Mouse (Mus musculus) limb, embryonic 14.5 days (tissue): ENCODE data around the gene Prdm16. TPM values are rescaled to one million over a fixed set of nuclear protein-coding genes. Genes with fewer than 3 reads are reported as not detected.

ENCODE experiments used
- ATAC-seq: fragments of 200-750 bp; cut with Nextera tagmentation; 2 replicates; pipeline ENCODE4 v1.8.0; 2017; ENCODE audit warnings: low read depth, moderate number of reproducible peaks, moderate TSS enrichment; ENCODE audit not compliant: low FRiP score
- DNase-seq: peaks from one replicate; pipeline ENCODE4 v3.0.0-alpha.2; 2015; ENCODE audit warnings: low spot score
- H3K27ac ChIP-seq: fragments of 300-500 bp; sonication (generic); replicated peaks from 2 replicates; pipeline ENCODE4 v1.5.1; 2014; ENCODE audit warnings: low read depth, mild to moderate bottlenecking, low read length, moderate library complexity, mixed read lengths
- H3K27me3 ChIP-seq: fragments of 300-500 bp; sonication (generic); 2 replicates; pipeline ENCODE4 v1.6.1; 2014; ENCODE audit warnings: low read length, mixed read lengths; ENCODE audit not compliant: control insufficient read depth, insufficient read depth
- H3K36me3 ChIP-seq: fragments of 300-500 bp; sonication (generic); 2 replicates; pipeline ENCODE4 v1.6.1; 2014; ENCODE audit warnings: mild to moderate bottlenecking, low read length, moderate library complexity, mixed read lengths; ENCODE audit not compliant: control insufficient read depth, insufficient read depth
- H3K4me1 ChIP-seq: fragments of 300-500 bp; sonication (generic); 2 replicates; pipeline ENCODE4 v1.6.1; 2014; ENCODE audit warnings: antibody characterized with exemption, low read length, mixed read lengths; ENCODE audit not compliant: control insufficient read depth, insufficient read depth
- H3K4me2 ChIP-seq: fragments of 300-500 bp; sonication (generic); replicated peaks from 2 replicates; pipeline ENCODE4 v1.6.1; 2014; ENCODE audit warnings: low read depth, mild to moderate bottlenecking, low read length, moderate library complexity; ENCODE audit not compliant: severe bottlenecking
- H3K4me3 ChIP-seq: fragments of 300-500 bp; sonication (generic); replicated peaks from 2 replicates; pipeline ENCODE4 v1.5.1; 2014; ENCODE audit warnings: low read length
- H3K9ac ChIP-seq: fragments of 300-500 bp; sonication (generic); 2 replicates; pipeline ENCODE4 v1.6.1; 2014; ENCODE audit warnings: mild to moderate bottlenecking, low read depth, low read length, moderate library complexity; ENCODE audit not compliant: severe bottlenecking
- H3K9me3 ChIP-seq: fragments of 300-500 bp; sonication (generic); 2 replicates; pipeline ENCODE4 v1.6.1; 2016; ENCODE audit warnings: low read length; ENCODE audit not compliant: control insufficient read depth
- POLR2A ChIP-seq: fragments of 200-500 bp; IDR thresholded peaks from 2 replicates; pipeline ENCODE4 v1.8.0; 2012; ENCODE audit warnings: inconsistent platforms, mild to moderate bottlenecking, moderate library complexity, borderline replicate concordance; ENCODE audit not compliant: insufficient read depth, insufficient read length; ENCODE audit errors: extremely low read depth
- WGBS: fragments of 180-500 bp; shearing (Covaris S2); extraction: QIAGEN DNeasy Blood & Tissue Kit; methylation state at CpG from one replicate; pipeline ENCODE4 v1.1.7; 2014; 5-methylcytosine and 5-hydroxymethylcytosine counted together
- polyA plus RNA-seq, 2 experiments: library from polyadenylated mRNA; depleted of rRNA in 1 of 2; stranded (reverse) in 1 of 2; unstranded in 1 of 2; fragments of >200 nt; fragmentation: Nextera tagmentation in 1 of 2; extraction: Ambion mirVana in 1 of 2; gene quantifications; 2 replicates each; pipeline versions ENCODE4 v1.2.1 to v1.2.3; 2012 to 2014

Gene Prdm16
- polyA plus RNA-seq, 2 experiments = 11.7 to 25.6 TPM

- no peak overlapping the region for H3K4me3 ChIP-seq
- WGBS = 54% methylated on average over 12 of the region's 12 CpGs
- ATAC-seq (no peak), DNase-seq (no peak)
- no peak overlapping the region for H3K27ac ChIP-seq
- no peaks in the 10 kb centered on the region for H3K27me3 ChIP-seq
- peaks cover 7% of the 10 kb centered on the region for H3K4me1 ChIP-seq
- H3K4me2 ChIP-seq = no peak overlapping the region
- no peaks in the 10 kb centered on the region for H3K9me3 ChIP-seq
- no peaks in the 10 kb centered on the region for H3K36me3 ChIP-seq
- H3K9ac ChIP-seq = no peak overlapping the region
- TF ChIP-seq POLR2A = no peak
Observed at GRCm38 (mm10) chr4:154662681-154663215, 26.1 kb upstream of the Prdm16 start.

DNA sequence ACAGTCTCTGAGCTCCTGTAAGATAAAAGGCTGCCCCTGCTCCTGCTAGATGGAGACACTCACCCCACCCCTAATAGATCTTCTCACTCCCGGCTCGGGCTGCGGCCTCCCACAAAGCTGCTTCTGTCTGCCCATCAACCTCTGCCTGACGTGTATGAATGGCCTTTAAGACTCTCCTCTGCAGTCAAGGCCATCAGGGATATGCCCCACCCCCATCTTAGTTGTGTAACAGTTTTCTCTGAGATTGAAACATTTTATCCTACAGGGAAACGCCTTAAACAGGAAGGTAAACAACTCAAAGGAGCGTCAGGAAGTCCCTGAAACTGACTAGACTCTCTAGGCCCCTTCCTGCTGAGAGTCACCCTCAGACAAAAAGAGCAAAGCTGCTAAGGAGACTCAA lies 24.6 kb upstream of the Prdm16 start:
- no peak overlapping the region for H3K27ac ChIP-seq
- H3K4me2 ChIP-seq = no peak overlapping the region
- H3K9me3 ChIP-seq = no peaks in the 10 kb centered on the region
- H3K4me3 ChIP-seq = no peak overlapping the region
- H3K36me3 ChIP-seq = no peaks in the 10 kb centered on the region
- H3K9ac ChIP-seq = no peak overlapping the region
- DNase-seq (no peak), ATAC-seq (no peak)
- TF ChIP-seq POLR2A = no peak
- H3K27me3 ChIP-seq = no peaks in the 10 kb centered on the region
- WGBS = 44% methylated on average over 6 of the region's 6 CpGs
- H3K4me1 ChIP-seq = peaks cover 9% of the 10 kb centered on the region

DNA sequence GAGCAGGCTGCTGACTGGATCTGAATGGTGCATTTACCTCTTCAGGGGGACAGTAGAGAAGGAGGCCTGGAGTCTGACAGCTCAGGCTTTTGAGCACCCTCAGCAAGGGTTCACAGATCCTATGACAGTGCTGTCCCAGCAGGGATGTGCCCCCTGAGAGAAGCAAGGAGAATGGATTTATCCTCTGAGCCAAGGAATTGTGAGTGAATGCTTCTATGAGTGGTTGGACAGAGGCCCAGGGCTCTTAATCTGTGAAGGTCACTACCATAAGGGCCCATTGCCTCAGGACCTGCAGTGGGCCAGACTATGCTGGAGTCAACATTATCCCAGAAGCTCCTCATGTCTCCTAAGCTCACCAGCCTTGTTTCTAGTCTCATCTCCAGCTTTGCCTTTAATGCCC lies 23.4 kb upstream of the Prdm16 start:
- H3K4me3 ChIP-seq = no peak overlapping the region
- ATAC-seq = no peak
- no peaks in the 10 kb centered on the region for H3K27me3 ChIP-seq
- peaks cover 9% of the 10 kb centered on the region for H3K4me1 ChIP-seq
- H3K36me3 ChIP-seq = no peaks in the 10 kb centered on the region
- H3K27ac ChIP-seq = no peak overlapping the region
- TF ChIP-seq POLR2A = no peak
- no peak for DNase-seq
- no peak overlapping the region for H3K9ac ChIP-seq
- H3K4me2 ChIP-seq = no peak overlapping the region
- H3K9me3 ChIP-seq = no peaks in the 10 kb centered on the region

DNA sequence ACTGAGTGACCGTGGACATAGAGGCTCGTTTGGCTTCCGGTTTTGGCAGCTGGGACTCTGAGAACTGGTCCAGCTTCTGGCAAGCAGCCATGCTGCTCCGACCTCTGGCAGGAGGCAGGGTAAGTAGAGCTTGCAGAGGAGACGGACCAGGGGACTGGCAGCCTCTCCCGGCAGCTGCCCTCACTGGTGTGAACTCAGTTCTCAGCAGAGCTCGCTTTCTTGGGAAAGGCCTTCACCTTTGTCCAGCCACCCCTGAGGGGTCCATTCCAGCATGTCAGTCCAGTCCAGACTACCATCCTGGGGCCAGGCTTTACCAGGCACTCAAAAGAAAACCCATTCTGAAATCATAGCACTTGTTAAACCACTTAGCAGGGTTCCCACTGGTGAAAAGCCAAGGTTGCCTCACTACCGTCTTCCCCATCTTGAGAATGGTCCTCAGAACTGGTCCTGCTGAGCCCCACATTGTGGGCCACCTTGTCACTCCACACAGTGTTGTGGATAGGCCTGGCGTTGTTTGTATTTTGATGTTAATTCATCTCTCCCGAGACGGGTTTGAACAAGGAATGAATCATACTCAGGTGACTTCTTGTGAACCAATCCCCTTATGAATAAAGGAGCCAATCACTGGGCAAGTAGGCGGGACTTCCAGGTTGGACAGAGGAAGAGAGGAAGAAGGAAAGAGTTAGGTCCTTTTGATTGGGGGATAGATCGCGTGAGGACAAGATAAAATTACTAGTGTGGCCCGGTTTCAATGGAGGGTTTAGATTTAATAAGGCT lies 18.6 kb upstream of the Prdm16 start:
- Histone ChIP-seq H3K4me2 (no peak overlapping the region), H3K36me3 (no peaks in the 10 kb centered on the region), H3K4me3 (no peak overlapping the region), H3K9ac (no peak overlapping the region), H3K4me1 (peaks cover 11% of the 10 kb centered on the region), H3K9me3 (no peaks in the 10 kb centered on the region), H3K27me3 (no peaks in the 10 kb centered on the region), H3K27ac (no peak overlapping the region)
- TF ChIP-seq POLR2A = no peak
- ATAC-seq (no peak), DNase-seq (no peak)
- WGBS = 72% methylated on average over 15 of the region's 15 CpGs

DNA sequence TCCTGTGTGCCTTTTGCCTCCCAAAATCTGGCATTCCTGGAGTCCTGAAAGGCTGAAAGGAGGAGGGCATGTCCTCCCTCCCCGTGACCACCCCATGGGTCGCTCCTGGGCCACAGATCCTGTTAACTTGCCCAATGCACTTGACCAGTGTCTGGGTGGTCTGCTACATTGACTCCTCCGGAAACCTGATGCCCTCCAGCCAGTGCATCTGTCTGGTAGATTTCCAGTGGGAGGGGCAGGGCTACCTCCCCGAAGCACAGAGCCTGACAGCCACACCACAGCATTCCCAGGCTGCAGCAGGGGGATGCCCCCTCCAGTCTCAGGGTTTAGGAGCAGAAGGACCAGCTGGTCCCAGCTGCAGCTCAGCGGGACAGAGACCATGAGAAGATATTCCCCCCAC lies 15.8 kb upstream of the Prdm16 start:
- ATAC-seq (peak; percentile 70), DNase-seq (no peak)
- Histone ChIP-seq H3K27ac (no peak overlapping the region), H3K9ac (no peak overlapping the region), H3K4me2 (no peak overlapping the region), H3K9me3 (no peaks in the 10 kb centered on the region; the same call in 1 of the 2 replicates), H3K4me1 (peaks cover 22% of the 10 kb centered on the region), H3K36me3 (no peaks in the 10 kb centered on the region), H3K4me3 (no peak overlapping the region), H3K27me3 (no peaks in the 10 kb centered on the region)
- 16% methylated on average over 5 of the region's 5 CpGs for WGBS
- TF ChIP-seq POLR2A = no peak
